Mouse (Mus musculus): ENCODE data around the gene Cd300lb. TPM values are rescaled to one million over a fixed set of nuclear protein-coding genes. Genes with fewer than 3 reads are reported as not detected.

Cd300lb gene
- total RNA-seq (2021): not detected
- long read RNA-seq, experiment 1: 0 reads
- long read RNA-seq, experiment 2: 0 reads

GRCm38 (mm10) chr11:114934144-114934543 is at the start of gene Cd300lb:
Cd300lb (minus strand) TSS chr11:114934386.
- intact Hi-C loops (cut with DNase I): no loop called here
- no peak for DNase-seq (ENCODE audit: extremely low spot score in 1 of 2, low spot score in 2 of 2)
- no peak for TF ChIP-seq CTCF (IDR thresholded peaks at IDR 0.05)
- H3K27ac ChIP-seq: no peak within 1 kb of the TSS
- H3K4me3 ChIP-seq: no peak within 1 kb of the TSS

- DNase-seq (ENCODE audit: extremely low spot score in 1 of 2, low spot score in 2 of 2): no peak
- intact Hi-C loops (cut with DNase I): loop anchor here (5.0 kb wide), 1 partner anchor 60 kb away; no protein-coding TSS in a partner anchor
Observed at GRCm38 (mm10) chr11:114981866-114982265, 47.7 kb upstream of the Cd300lb start.

GRCm38 (mm10) chr11:114972726-114973125 is 38.5 kb upstream of the Cd300lb start:
- intact Hi-C loops (cut with DNase I): no loop called here
- H3K4me3 ChIP-seq: no peak overlapping the region
- TF ChIP-seq CTCF (IDR thresholded peaks at IDR 0.05): no peak
- H3K27ac ChIP-seq: no peak overlapping the region
- no peak for DNase-seq (ENCODE audit: extremely low spot score in 1 of 2, low spot score in 2 of 2)

More at GRCm38 (mm10) chr11:114981866-114982265, 47.7 kb upstream of the Cd300lb start:
- no peak for TF ChIP-seq CTCF (IDR thresholded peaks at IDR 0.05)
- no peak overlapping the region for H3K27ac ChIP-seq
- no peak overlapping the region for H3K4me3 ChIP-seq

- no peak for TF ChIP-seq CTCF (IDR thresholded peaks at IDR 0.05)
- intact Hi-C loops (cut with DNase I): no loop called here
- no peak within 1 kb of the TSS for H3K27ac ChIP-seq
- no peak within 1 kb of the TSS for H3K4me3 ChIP-seq
- no peak for DNase-seq (ENCODE audit: extremely low spot score in 1 of 2, low spot score in 2 of 2)
Observed at GRCm38 (mm10) chr11:114968752-114969207, 34.6 kb upstream of the Cd300lb start, which contains the start of gene Cd300c. Cd300c (minus strand) TSS chr11:114969157.

GRCm38 (mm10) chr11:114965182-114965828 is 31.1 kb upstream of the Cd300lb start:
- Histone ChIP-seq H3K27ac (no peak overlapping the region), H3K4me3 (no peak overlapping the region)
- TF ChIP-seq CTCF (IDR thresholded peaks at IDR 0.05): no peak
- intact Hi-C loops (cut with DNase I): no loop called here
- DNase-seq (ENCODE audit: extremely low spot score in 1 of 2, low spot score in 2 of 2): no peak

GRCm38 (mm10) chr11:114960369-114960768 is 26.2 kb upstream of the Cd300lb start:
- Histone ChIP-seq H3K27ac (no peak overlapping the region), H3K4me3 (no peak overlapping the region)
- DNase-seq (ENCODE audit: extremely low spot score in 1 of 2, low spot score in 2 of 2): no peak
- intact Hi-C loops (cut with DNase I): no loop called here
- TF ChIP-seq CTCF (IDR thresholded peaks at IDR 0.05): no peak

- no peak for TF ChIP-seq CTCF (IDR thresholded peaks at IDR 0.05)
- intact Hi-C loops (cut with DNase I): no loop called here
- no peak overlapping the region for H3K27ac ChIP-seq
Observed at GRCm38 (mm10) chr11:114933591-114933990, 595 bp downstream of the Cd300lb start.

GRCm38 (mm10) chr11:114931041-114931440 is 3.1 kb downstream of the Cd300lb start:
- intact Hi-C loops (cut with DNase I): no loop called here
- Histone ChIP-seq H3K27ac (no peak overlapping the region), H3K4me3 (no peak overlapping the region)
- no peak for TF ChIP-seq CTCF (IDR thresholded peaks at IDR 0.05)
- DNase-seq (ENCODE audit: extremely low spot score in 1 of 2, low spot score in 2 of 2): no peak

More at GRCm38 (mm10) chr11:114933591-114933990, 595 bp downstream of the Cd300lb start:
- no peak for DNase-seq (ENCODE audit: extremely low spot score in 1 of 2, low spot score in 2 of 2)
- H3K4me3 ChIP-seq: no peak overlapping the region

- no peak overlapping the region for H3K4me3 ChIP-seq
- no peak overlapping the region; the same call in 1 of the 2 replicates for H3K27ac ChIP-seq
- no peak for DNase-seq (ENCODE audit: extremely low spot score in 1 of 2, low spot score in 2 of 2)
- intact Hi-C loops (cut with DNase I): no loop called here
- no peak for TF ChIP-seq CTCF (IDR thresholded peaks at IDR 0.05)
Observed at GRCm38 (mm10) chr11:114929581-114929980, 4.6 kb downstream of the Cd300lb start.

- no peak overlapping the region for H3K4me3 ChIP-seq
- no peak for DNase-seq (ENCODE audit: extremely low spot score in 1 of 2, low spot score in 2 of 2)
- TF ChIP-seq CTCF (IDR thresholded peaks at IDR 0.05): peak; percentile 46
- intact Hi-C loops (cut with DNase I): loop anchor here (5.0 kb wide), 1 partner anchor 58 kb away; no protein-coding TSS in a partner anchor
- H3K27ac ChIP-seq: no peak overlapping the region
Observed at GRCm38 (mm10) chr11:114923961-114924360, 10.2 kb downstream of the Cd300lb start.

GRCm38 (mm10) chr11:114922439-114922838 is 11.7 kb downstream of the Cd300lb start:
- intact Hi-C loops (cut with DNase I): loop anchor here (5.0 kb wide), 1 partner anchor 60 kb away; no protein-coding TSS in a partner anchor
- peak overlapping the region; percentile 21; the same call in 1 of the 2 replicates for H3K27ac ChIP-seq
- DNase-seq (ENCODE audit: extremely low spot score in 1 of 2, low spot score in 2 of 2): peak; percentile 20 to 53
- H3K4me3 ChIP-seq: no peak overlapping the region
- no peak for TF ChIP-seq CTCF (IDR thresholded peaks at IDR 0.05)

- H3K27ac ChIP-seq: no peak overlapping the region
- no peak overlapping the region for H3K4me3 ChIP-seq
- no peak for TF ChIP-seq CTCF (IDR thresholded peaks at IDR 0.05)
- no peak for DNase-seq (ENCODE audit: extremely low spot score in 1 of 2, low spot score in 2 of 2)
- intact Hi-C loops (cut with DNase I): no loop called here
Observed at GRCm38 (mm10) chr11:114917120-114917519, 17.1 kb downstream of the Cd300lb start.
